Mouse (Mus musculus): ENCODE results near the gene Cep290. TPM values are rescaled to one million over a fixed set of nuclear protein-coding genes. Genes with fewer than 3 reads are reported as not detected.

Cep290 gene
- total RNA-seq, 4 experiments from 2014 or later = 14.0 to 16.3 (median 14.6) TPM

DNA sequence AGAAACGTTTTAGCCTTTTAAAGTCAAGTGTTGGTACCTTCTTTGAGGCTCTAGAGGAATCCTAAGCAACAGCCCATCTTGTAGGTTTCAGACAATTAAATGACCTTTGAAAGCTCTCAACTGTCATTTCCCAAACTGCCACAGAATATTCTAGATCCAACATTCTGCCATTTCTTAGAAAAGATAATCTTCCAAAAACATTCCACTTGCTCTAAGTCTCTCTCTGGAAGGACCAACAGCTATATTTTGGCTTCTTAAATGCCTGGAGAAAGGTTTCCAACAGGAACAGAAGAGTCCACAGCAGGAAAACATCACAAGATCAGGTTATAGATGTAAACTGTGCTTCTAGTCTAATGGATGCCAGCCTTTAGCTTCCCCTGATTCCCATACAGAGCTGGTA lies 103.0 kb downstream of the Cep290 start, which contains the start of the genes 4930430F08Rik and 1700017N19Rik:
4930430F08Rik (minus strand) TSS at position 101 of the 400 bp plus-strand sequence.
1700017N19Rik (plus strand) TSS at position 162 of the 400 bp plus-strand sequence.
- no peak for DNase-seq (ENCODE audit: low spot score in 2 of 2)

DNA sequence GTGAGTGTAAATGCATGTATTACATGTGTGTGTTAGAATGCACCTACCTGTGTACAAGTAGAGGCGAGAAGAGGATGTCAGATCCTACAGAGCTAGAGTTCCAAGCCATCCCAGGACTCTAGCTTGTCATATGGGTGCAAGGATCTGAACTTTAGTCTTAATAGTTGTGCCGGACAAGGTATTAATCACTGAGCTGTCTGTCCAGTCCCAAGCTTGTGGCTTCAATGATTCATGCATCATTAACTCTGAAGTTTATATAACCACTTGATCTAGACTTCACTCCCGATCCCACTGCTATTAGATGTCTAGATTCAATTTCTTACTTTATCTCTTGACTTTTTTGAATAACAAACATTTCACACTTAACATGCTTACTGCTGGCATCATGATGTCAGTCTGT lies 111.0 kb downstream of the Cep290 start:
- no peak for DNase-seq (ENCODE audit: low spot score in 2 of 2)

DNA sequence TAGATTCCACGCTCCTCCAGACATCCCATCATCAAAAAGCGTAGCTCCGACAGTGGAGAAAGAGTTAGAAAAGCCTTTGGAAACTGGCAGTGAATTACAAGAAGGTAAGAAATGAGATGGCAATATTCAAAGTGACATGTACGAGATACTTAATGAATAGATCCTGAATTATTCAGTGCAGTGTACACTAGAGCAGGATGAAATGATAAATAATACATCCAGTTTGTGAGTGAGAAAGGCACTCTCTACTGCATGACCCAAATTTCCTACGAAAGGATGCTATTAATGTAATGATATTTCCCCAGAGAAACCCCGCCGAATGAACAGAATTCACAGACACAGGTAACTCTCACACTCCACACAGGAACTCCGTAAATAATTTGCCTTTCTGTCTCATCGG lies 116.2 kb downstream of the Cep290 start:
- no peak for DNase-seq (ENCODE audit: low spot score in 2 of 2)

DNA sequence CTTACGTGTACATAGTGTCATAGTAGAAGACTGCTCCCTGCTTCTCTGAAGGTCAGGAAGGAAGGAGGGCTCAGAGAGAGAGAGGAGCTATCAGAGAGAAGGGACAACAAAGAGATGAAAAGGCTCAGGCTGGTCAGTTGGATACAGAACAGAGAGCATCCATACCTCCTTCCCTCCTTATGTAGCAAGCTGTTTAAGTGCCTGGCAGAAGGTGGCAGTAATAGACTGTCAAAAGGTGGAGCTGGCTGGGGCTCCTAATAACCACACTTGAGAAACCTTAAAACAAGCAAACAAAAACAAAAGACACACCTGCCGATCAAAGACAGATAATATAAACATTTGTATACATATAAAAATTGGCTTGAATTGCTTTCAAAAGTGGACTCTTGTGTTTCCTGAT lies 116.9 kb downstream of the Cep290 start:
- DNase-seq (ENCODE audit: low spot score in 2 of 2) = no peak

DNA sequence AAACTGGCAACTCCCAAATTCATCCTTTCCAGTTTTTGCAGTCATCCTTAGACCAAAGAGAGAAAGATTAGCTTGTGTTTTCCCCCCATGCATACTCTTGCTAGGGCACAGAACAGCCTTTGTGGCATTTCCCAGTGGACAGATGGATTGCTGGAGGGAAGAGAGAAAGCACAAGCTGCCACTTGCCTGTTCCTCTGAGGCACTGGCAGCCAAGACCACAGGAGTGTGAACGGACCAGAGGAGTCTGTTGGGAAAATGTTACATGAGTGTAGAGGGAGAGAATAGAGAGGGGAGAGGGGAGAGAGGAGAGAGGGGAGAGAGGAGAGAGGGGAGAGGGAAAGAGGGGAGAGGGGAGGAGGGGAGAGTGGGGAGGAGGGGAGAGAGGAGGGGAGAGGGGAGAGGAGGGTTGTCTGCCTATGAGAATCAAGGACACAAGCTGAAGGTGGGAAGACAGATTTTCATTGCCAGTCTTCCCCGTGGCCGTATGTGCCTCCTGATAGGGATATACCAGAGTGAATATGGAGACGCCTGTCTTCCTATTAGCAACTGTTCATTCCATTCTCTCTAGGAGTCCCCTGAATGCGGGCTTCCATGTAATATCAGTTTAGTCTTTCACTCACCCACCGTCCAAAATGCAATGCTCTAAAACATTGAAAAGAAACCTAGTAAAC lies 130.0 kb downstream of the Cep290 start:
- peak; percentile 11 to 28 for DNase-seq (ENCODE audit: low spot score in 2 of 2)

DNA sequence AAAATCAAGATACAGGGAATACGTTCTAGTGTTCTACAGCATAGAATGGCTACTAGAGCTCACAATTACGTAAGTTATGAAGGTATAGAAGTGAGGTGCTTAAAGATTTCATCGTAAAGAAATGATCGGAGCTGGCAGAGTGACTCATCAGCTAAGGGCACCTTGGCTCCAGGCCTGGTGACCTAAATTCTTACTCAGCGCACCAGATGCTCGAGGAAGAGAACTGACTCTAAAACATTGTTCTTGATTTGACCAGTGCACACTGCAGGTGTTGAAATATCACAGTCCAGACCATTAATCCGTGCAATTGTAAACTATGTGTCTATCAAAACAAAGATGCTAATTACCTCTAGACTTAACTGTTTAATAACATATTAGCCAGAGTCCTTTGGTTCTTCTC lies 132.1 kb downstream of the Cep290 start:
- no peak for DNase-seq (ENCODE audit: low spot score in 2 of 2)

DNA sequence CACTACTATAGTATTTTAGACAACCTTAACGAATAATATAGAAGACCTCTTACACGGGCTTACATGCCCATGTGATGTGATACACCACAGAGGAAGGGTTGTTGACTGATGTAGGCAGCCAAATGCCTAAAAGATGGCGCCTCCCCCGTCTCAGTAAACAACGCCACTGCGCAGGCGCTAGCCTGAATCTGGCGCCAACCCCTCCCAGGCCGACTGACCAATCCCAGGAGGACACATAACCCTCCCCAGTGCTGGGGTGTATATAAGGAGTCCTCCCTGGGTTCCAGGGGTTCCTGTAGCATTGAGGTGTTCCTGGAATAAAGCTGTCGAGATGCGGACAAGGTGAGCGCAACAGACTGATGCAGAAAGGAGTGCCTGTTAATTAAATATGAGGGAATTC lies 132.7 kb downstream of the Cep290 start:
- DNase-seq (ENCODE audit: low spot score in 2 of 2) = no peak

DNA sequence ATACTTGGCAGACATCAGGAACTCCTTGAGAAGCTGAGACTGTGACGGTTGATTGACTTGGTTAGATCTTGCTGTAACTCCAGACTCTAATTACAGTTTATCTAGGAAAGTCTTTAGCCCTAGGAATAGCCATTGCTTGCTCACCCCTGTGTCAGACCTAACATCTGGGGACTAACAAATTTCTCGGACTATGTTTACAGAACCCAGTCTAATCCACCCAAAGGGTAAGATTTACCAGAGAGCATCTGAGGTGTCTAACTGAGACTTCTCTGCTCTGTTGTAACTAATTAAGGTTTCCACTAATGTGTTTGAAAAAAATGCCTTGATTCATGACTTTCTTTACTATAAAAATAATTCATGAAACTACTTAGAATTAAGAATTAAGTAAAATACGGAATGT lies 135.1 kb downstream of the Cep290 start:
- no peak for DNase-seq (ENCODE audit: low spot score in 2 of 2)

Other genes starting within 250 kb of the Cep290 start
- gene Gm4301, start 151.9 kb upstream of the Cep290 start, total RNA-seq (2022) = not detected
- not detected for gene Gm4302, start 146.7 kb upstream of the Cep290 start, total RNA-seq (2022)
- not detected for gene Gm4303, start 141.6 kb upstream of the Cep290 start, total RNA-seq (2022)
- gene Gm4305, start 136.5 kb upstream of the Cep290 start, total RNA-seq (2022) = not detected
- not detected for gene Gm4307, start 126.2 kb upstream of the Cep290 start, total RNA-seq (2022)
- not detected for gene Gm4312, start 105.0 kb upstream of the Cep290 start, total RNA-seq (2022)
- 10 to 100 TPM; 10.2 to 15.6 (median 12.9) TPM for gene Tmtc3, start 208 bp upstream of the Cep290 start, total RNA-seq (2022)
- gene 4930430F08Rik, start 102.9 kb downstream of the Cep290 start, total RNA-seq (2022) = 10 to 100 TPM; 25.1 to 30.2 (median 26.5) TPM
- not detected for gene 1700017N19Rik, start 102.9 kb downstream of the Cep290 start, total RNA-seq (2022)

Data from layer of hippocampus, adult 8-10 months (tissue).